Mouse (Mus musculus) heart, embryonic 16.5 days (tissue): Measurements from ENCODE around the gene Pfas. TPM values are rescaled to one million over a fixed set of nuclear protein-coding genes. Genes with fewer than 3 reads are reported as not detected.
"Not testable (repeated sequence)": the region's sequence is repeated elsewhere in the genome, so short reads cannot be mapped to it uniquely, and the experiment has no call there.

Experiments
- ATAC-seq: fragments of 200-750 bp; cut with Nextera tagmentation; replicated peaks from 2 replicates; pipeline ENCODE4 v1.8.0; 2017; ENCODE audit warnings: moderate number of reproducible peaks; ENCODE audit not compliant: insufficient read depth, low FRiP score; ENCODE audit errors: extremely low read depth
- H3K27ac ChIP-seq: fragments of 300-500 bp; sonication (generic); 2 replicates; pipeline ENCODE4 v1.5.1; 2014; ENCODE audit warnings: mild to moderate bottlenecking, low read length, control low read depth, moderate library complexity
- H3K27me3 ChIP-seq: fragments of 300-500 bp; sonication (generic); 2 replicates; pipeline ENCODE4 v1.6.1; 2014; ENCODE audit warnings: low read length, mixed read lengths; ENCODE audit not compliant: control insufficient read depth, insufficient read depth
- H3K36me3 ChIP-seq: fragments of 300-500 bp; sonication (generic); 2 replicates; pipeline ENCODE4 v1.6.1; 2014; ENCODE audit not compliant: control insufficient read depth, insufficient read depth
- H3K4me1 ChIP-seq: fragments of 300-500 bp; sonication (generic); 2 replicates; pipeline ENCODE4 v1.6.1; 2014; ENCODE audit warnings: low read length, mixed read lengths; ENCODE audit not compliant: control insufficient read depth, insufficient read depth
- H3K4me2 ChIP-seq: fragments of 300-500 bp; sonication (generic); 2 replicates; pipeline ENCODE4 v1.6.1; 2014; ENCODE audit warnings: low read depth, mild to moderate bottlenecking, control low read depth, low read length
- H3K4me3 ChIP-seq: fragments of 300-500 bp; sonication (generic); 2 replicates; pipeline ENCODE4 v1.5.1; 2014; ENCODE audit warnings: mild to moderate bottlenecking, control low read depth, low read length
- H3K9ac ChIP-seq: fragments of 300-500 bp; sonication (generic); 2 replicates; pipeline ENCODE4 v1.6.1; 2014; ENCODE audit warnings: low read length, control low read depth
- H3K9me3 ChIP-seq: fragments of 300-500 bp; sonication (generic); replicated peaks from 2 replicates; pipeline ENCODE4 v1.6.1; 2016; ENCODE audit warnings: low read length; ENCODE audit not compliant: control insufficient read depth
- WGBS: fragments of 180-500 bp; shearing (Covaris S2); extraction: QIAGEN DNeasy Blood & Tissue Kit; methylation state at CpG from one replicate; pipeline ENCODE4 v1.1.7; 2014; 5-methylcytosine and 5-hydroxymethylcytosine counted together
- polyA plus RNA-seq: library from polyadenylated mRNA; unstranded; fragments of >200 nt; fragmentation: Nextera tagmentation; extraction: Ambion mirVana; gene quantifications from 2 replicates; pipeline ENCODE4 v1.2.1, GENCODE M21; 2015

Gene Pfas
- polyA plus RNA-seq, 1 experiment from 2014 or later = 19.2 TPM

DNA sequence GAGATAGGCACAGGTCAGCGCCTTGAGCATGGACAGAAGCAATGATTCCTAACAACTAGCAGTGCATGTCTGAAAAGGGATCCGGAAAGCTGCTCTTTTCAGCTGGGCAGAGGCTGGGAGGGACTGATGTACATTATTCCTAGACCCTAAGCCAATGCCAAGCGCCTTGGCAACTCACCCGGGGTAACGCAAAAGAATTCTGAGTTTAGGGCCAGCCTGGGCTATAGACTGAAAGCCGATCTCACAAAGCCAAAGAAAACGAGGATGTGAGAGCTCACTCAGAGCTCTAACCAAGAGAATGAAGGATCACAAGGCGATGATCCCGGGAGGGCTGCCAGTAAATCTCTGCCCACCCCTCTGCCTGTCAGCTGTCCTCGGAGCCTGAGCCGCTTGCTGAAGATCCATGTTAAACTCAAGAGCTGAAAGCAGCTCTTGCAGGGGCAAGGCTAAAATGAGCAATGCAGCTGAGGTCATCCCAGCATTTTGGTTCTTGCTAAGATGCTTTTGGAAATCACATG lies 20.8 kb downstream of the Pfas start:
- H3K36me3 ChIP-seq = peaks cover 36% of the 10 kb centered on the region

DNA sequence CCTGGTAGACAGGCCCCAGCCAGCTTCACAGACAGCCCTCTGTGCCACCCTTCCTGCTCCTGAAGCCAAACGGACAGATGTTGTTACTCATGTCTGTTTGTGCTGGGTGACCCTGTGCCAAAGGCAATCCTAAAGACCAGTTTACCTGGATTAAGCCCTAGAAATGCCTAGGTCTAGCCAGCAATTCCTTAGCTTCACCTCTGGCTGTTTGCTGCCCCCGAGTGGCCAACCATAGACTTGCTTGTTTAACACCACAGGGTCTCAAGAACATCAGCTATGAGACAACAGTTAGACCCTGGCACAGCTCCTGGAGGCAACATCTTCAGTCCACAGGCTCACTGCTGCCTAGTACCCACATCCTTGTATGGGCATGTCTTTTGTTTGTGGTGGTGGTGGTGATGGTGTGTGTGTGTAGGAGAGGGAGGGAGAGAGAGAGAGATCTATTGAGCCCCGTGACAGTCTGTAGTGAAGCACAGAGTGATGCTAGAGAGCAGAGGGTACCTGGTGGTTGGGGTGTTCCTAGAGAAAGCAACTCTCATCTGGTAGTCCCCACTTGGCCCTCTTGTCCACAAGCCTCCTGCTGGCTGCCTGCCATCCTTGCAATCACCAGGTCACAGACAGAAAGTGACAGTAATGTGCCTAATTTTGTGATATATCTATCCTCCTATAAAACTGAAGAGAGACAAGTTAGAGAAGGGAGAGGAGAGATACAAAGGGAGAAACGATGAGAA lies 25.5 kb downstream of the Pfas start:
- Histone ChIP-seq H3K4me1 (no peaks in the 10 kb centered on the region), H3K27ac (no peak overlapping the region), H3K4me3 (no peak overlapping the region), H3K4me2 (no peak overlapping the region), H3K9ac (no peak overlapping the region), H3K27me3 (no peaks in the 10 kb centered on the region), H3K9me3 (no peaks in the 10 kb centered on the region), H3K36me3 (peaks cover 5% of the 10 kb centered on the region)
- WGBS = 33% methylated on average over 4 of the region's 4 CpGs
- ATAC-seq = no peak

More for the DNA sequence above, 20.8 kb downstream of the Pfas start:
- H3K9ac ChIP-seq = no peak overlapping the region
- no peak overlapping the region for H3K27ac ChIP-seq
- H3K4me1 ChIP-seq = no peaks in the 10 kb centered on the region
- no peak for ATAC-seq
- no peak overlapping the region for H3K4me3 ChIP-seq
- 87% methylated on average over 11 of the region's 11 CpGs for WGBS
- H3K9me3 ChIP-seq = no peaks in the 10 kb centered on the region
- H3K4me2 ChIP-seq = no peak overlapping the region
- H3K27me3 ChIP-seq = no peaks in the 10 kb centered on the region

DNA sequence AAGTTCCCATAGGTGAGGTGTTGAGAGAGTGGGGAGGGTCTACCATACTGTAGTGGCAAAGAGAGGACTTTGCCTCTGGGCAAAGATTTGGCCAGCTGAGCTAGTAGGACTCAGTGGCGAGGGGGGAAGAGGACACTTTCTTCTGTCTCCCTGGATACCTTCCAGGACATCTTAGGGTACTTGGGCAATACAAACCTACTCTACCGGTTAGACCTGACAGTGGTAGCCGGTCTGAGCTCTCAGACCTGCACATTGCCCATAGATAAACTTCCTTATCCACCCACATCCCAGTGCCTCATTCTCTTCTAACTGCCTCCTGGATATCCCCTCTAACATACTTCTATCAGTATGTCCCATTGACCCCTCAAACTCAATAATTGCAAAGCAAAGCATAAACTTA lies 27.3 kb downstream of the Pfas start:
- Histone ChIP-seq H3K4me3 (no peak overlapping the region), H3K4me2 (no peak overlapping the region), H3K27ac (no peak overlapping the region), H3K9ac (no peak overlapping the region), H3K9me3 (no peaks in the 10 kb centered on the region), H3K27me3 (no peaks in the 10 kb centered on the region), H3K36me3 (no peaks in the 10 kb centered on the region), H3K4me1 (no peaks in the 10 kb centered on the region)
- 59% methylated on average over 3 of the region's 3 CpGs for WGBS
- ATAC-seq = no peak

DNA sequence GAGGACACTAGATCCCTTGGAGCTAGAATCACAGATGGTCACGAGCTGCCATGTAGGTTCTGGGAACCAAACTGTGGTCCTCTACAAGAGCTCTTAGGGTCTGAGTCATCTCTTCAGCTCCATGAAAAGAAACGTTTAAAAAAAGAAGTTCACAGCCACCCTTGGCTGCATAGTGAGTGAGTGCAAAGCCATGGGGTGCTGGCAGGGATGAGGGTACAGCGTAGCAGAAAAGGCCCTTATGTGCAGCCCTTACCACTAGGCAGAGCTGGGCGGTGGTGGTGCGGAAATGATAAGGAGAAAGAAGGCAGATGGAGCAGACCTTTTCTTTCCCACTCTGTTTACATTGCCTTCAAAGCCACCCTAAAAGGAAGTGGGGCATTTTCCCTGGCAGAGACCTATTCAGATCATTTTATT lies 28.9 kb downstream of the Pfas start:
- no peak overlapping the region for H3K4me3 ChIP-seq
- no peaks in the 10 kb centered on the region for H3K27me3 ChIP-seq
- H3K4me2 ChIP-seq = no peak overlapping the region
- no peaks in the 10 kb centered on the region for H3K36me3 ChIP-seq
- 0 out of 2 replicates have a peak, but pooled peaks have one; percentile 23 for ATAC-seq
- no peak overlapping the region for H3K9ac ChIP-seq
- no peaks in the 10 kb centered on the region for H3K9me3 ChIP-seq
- H3K27ac ChIP-seq = 0 out of 2 replicates have a peak overlapping the region, but pooled peaks have one; percentile 15
- whole genome bisulfite sequencing = 38% methylated on average over 5 of the region's 5 CpGs
- no peaks in the 10 kb centered on the region for H3K4me1 ChIP-seq

DNA sequence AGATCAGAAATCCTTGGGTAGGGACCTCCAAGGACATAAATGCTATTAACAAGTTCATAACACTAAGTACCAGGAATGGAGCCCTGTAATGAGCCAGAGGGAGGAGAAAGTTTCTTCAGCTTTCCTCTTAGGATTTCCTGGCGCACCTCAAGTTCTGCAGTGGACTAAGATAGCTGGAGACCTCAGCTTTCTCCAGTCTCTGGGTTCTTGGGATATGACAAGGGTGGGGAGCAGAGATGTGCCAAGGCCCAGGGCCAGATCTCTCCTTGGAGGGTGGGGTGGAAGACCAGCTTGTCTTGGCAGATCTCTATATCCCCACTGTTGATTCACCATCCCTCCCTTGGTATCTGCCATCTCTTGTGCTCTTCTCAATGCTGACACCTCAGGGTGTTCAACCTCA lies 32.7 kb downstream of the Pfas start:
- no peak for ATAC-seq
- no peak overlapping the region for H3K9ac ChIP-seq
- H3K4me1 ChIP-seq = peaks cover 24% of the 10 kb centered on the region
- 74% methylated on average over 1 of the region's 1 CpGs for WGBS
- no peak overlapping the region for H3K27ac ChIP-seq
- H3K9me3 ChIP-seq = no peaks in the 10 kb centered on the region
- no peak overlapping the region for H3K4me3 ChIP-seq
- H3K27me3 ChIP-seq = no peaks in the 10 kb centered on the region
- H3K36me3 ChIP-seq = no peaks in the 10 kb centered on the region
- no peak overlapping the region for H3K4me2 ChIP-seq

DNA sequence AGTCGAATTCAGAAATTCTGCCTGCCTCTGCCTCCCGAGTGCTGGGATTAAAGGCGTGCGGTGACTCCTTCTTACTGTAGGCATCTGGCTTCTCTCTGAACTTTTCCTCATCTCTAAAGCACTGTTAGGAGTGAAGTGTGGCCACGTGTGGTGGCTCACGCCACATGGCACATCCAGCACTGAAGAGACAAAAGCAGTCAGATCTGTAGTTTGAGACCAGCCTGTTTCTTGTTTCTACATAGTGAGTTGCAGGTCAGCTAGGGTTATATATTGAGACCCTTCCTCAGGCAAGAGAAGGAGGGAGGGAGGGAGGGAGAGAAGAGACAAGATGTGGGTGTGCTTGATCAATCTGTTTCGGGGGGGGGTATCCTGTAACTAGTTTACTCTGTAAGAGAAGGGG lies 33.2 kb downstream of the Pfas start, which contains the start of gene Rangrf:
Gene Rangrf (minus strand): TSS at position 101 of the 400 bp plus-strand sequence.
- Histone ChIP-seq H3K27me3 (no peaks in the 10 kb centered on the region), H3K4me1 (peaks cover 28% of the 10 kb centered on the region), H3K4me2 (peak within 1 kb of the TSS; percentile 79), H3K27ac (no peak within 1 kb of the TSS), H3K9ac (peak within 1 kb of the TSS; percentile 63), H3K36me3 (no peaks in the 10 kb centered on the region), H3K9me3 (no peaks in the 10 kb centered on the region), H3K4me3 (peak within 1 kb of the TSS; percentile 57)
- no peak for ATAC-seq
- WGBS = 71% methylated on average over 7 of the region's 7 CpGs

DNA sequence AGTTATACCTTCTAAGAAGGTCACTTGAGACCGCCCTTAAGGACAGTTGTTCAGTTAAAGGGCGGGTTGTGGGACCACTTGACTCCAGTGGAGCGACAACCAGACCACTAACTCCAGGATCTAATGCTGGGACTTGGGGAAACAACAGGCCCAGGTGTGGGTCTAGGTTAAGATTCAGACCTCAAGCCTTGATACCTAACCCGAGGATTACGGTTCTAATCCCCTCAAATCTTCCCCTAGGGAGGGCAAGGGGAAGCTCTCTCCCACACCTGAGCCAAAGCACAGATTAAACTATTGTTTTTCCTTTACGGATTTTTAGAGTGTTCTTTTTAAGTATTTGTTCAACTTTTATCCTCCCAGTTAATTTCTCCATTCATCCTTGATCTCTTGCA lies 34.2 kb downstream of the Pfas start:
- H3K4me3 ChIP-seq = peak overlapping the region; percentile 57
- peaks cover 30% of the 10 kb centered on the region for H3K4me1 ChIP-seq
- H3K9ac ChIP-seq = peak overlapping the region; percentile 63
- no peaks in the 10 kb centered on the region for H3K27me3 ChIP-seq
- no peaks in the 10 kb centered on the region for H3K9me3 ChIP-seq
- no peak overlapping the region for H3K27ac ChIP-seq
- peak overlapping the region; percentile 79 for H3K4me2 ChIP-seq
- H3K36me3 ChIP-seq = no peaks in the 10 kb centered on the region
- 30% methylated on average over 6 of the region's 6 CpGs for WGBS
- ATAC-seq = no peak

DNA sequence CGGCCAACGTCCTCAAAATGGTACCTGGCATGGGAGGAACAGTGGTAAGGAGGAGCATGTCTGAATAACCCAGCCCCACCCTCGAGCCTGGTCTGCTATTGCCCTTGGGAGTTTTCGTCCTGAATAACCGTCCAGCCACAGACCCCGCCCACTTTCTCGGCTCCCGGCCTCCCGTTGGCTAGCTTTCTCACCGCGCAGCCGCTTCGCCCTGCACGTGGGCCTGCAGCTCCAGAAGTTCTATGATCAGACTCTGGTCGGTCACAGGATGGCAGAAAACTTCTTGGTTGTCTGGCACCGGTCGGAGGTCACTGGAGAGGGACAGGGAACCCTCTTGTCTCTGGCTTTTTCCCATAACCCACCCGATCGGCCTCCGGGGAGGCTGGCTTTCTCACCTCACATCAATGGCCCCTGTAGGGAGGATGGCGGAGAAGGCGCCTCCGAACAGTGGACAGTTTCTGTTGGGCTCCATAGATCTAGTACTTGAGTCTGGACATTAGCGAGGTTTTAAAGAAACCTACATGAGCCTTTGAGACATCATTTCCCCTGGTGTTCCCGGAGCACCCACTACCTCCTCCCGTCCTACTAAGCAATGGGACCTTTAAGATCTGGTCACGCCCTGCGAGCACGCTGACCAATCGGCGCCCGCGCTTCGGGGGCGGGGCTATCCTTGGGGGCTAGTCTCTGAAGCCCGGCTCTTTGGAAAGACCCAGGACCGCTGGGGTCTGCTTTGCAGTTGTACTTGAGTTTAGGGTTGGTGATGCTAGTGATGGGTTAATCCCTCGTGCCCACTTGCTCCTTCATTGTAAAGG lies 34.8 kb downstream of the Pfas start:
- Histone ChIP-seq H3K4me1 (peaks cover 31% of the 10 kb centered on the region), H3K9ac (peak overlapping the region; percentile 63), H3K27ac (peak overlapping the region; percentile 60), H3K4me3 (peak overlapping the region; percentile 57), H3K4me2 (peak overlapping the region; percentile 79)
- peak; percentile 88 for ATAC-seq
- H3K36me3 ChIP-seq, H3K27me3 ChIP-seq, H3K9me3 ChIP-seq: not testable (repeated sequence)
- under 1% methylated on average over 37 of the region's 38 CpGs for WGBS

DNA sequence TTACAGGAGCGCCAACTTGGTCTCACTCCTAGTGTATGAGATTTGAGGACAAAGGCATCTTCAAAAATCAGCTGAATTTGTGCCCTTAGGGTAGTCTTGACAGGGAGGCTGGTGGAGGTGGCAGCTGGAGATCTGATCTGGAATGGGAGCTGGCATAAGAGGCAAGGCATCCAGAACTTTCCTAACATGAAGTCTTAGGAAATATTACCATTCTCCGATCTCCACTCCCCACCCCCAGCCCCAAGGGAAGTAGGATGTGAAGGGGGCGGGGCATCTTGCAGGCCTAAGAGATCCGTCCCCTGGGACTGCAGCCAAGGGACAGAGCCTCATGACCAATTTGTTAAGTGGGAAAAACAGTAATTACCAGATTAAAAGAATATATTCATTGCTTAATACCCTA lies 38.0 kb downstream of the Pfas start:
- WGBS = 63% methylated on average over 4 of the region's 4 CpGs
- H3K9me3 ChIP-seq = no peaks in the 10 kb centered on the region

More for the DNA sequence above, 38.0 kb downstream of the Pfas start:
- Histone ChIP-seq H3K4me2 (no peak overlapping the region), H3K27ac (no peak overlapping the region), H3K9ac (no peak overlapping the region), H3K27me3 (no peaks in the 10 kb centered on the region), H3K4me1 (peaks cover 39% of the 10 kb centered on the region), H3K36me3 (no peaks in the 10 kb centered on the region), H3K4me3 (no peak overlapping the region)
- no peak for ATAC-seq
